Mouse (Mus musculus): ENCODE data around the gene Clp1. TPM values are rescaled to one million over a fixed set of nuclear protein-coding genes. Genes with fewer than 3 reads are reported as not detected.

The Clp1 gene
- polyA plus RNA-seq, 1 experiment from 2014 or later: 30.4 TPM

DNA sequence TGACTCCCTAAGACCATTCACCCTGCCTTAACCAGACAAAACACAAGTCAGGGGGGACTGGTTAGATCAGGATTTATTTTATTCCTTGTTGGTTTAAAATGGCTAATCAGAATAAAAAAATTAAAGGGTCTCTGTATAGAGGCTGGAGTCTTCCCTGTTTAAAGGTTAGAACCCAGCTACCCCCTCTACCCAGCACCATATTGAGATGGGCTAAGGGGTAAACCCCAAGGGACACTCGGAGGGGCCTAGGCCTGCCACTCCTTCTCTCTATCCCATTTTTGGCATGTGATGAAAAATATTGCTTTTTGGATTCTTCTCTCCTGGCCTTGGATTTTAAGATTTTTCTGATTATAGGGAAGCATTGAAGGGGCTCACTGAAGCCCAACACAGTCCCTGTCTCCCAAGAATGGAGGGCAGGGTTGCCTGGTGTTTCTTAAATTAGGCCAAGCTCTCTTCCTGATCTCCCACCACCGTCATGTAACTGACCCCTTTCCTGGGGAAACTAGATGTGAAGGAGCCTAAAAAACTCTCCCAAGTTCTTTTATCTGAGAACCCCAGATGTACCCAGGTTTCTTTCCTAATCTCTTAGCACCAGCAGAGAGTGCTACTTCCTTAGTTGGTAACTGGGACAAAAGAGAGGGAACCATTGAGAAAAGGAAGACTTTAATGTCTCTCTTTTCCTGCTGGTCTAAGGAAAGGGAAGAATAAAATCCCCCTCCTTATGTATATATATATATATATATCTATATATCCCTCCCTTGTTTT is 38.9 kb downstream of the Clp1 start:
- Histone ChIP-seq H3K4me1 (ENCODE audit: control insufficient read depth, insufficient read depth, low read length) (no peaks in the 10 kb centered on the region), H3K27me3 (ENCODE audit: control insufficient read depth, insufficient read depth, low read length) (no peaks in the 10 kb centered on the region), H3K36me3 (ENCODE audit: control insufficient read depth, insufficient read depth, low read length) (peaks cover 41% of the 10 kb centered on the region), H3K4me3 (ENCODE audit: low read depth, low read length) (no peak overlapping the region), H3K9ac (ENCODE audit: low read depth, low read length) (no peak overlapping the region), H3K4me2 (no peak overlapping the region), H3K27ac (ENCODE audit: low read depth, low read length) (no peak overlapping the region), H3K9me3 (replicated peaks; ENCODE audit: control insufficient read depth, low read length) (no peaks in the 10 kb centered on the region)
- no peak for ATAC-seq (replicated peaks; ENCODE audit: insufficient number of reproducible peaks, low FRiP score, low TSS enrichment)
- 71% methylated on average over 2 of the region's 2 CpGs for WGBS (ENCODE audit: insufficient replicate concordance)

DNA sequence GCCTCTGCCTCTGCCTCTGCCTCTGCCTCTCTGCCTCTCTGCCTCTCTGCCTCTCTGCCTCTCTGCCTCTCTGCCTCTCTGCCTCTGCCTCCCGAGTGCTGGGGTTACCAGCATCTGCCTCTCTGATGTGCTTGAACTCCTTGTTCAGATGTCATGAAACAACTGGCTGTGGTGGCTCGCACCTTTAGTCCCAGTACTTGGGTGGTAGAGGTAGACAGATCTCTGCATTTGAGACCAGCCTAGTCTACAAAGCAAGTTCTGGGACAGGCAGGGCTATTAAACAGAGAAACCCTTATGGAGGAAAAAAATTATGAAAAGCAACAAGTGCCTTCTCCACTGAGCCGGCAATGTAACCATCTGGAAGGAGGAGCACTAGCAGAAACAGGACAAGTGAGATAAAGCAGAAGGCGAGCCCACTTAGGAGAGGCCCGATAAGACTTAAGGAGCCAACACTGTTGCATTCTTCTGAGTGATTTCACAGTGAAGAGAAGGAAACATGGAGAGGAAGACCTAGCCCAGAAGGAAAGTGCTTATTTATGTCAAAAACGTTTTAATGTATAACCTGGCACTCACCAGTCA is 44.5 kb downstream of the Clp1 start:
- no peak overlapping the region for H3K4me3 ChIP-seq (ENCODE audit: low read depth, low read length)

DNA sequence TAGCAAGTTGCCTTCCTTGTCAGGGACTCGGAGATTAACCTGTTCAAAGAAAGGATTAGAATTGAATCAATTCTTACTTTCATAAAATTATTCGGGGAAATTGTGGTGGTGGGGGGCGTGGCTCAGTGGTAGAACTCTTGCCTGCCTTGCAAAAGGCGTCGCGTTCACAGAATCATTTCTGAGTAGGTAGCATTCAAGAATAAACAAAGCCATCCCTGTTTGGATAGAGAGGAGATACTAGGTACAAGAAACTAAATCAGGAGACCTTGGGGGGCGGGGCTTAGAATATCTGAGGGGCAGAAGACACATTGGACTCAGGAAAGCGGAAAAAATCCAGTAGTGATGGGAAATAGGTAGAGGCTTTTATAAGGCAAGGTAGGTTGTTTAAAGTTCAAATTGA is 48.1 kb downstream of the Clp1 start, which contains the start of gene Tmx2:
TSS of gene Tmx2 (minus strand) at position 125 of the 400 bp plus-strand sequence.
- Histone ChIP-seq H3K4me2 (peak within 1 kb of the TSS; percentile 74), H3K27ac (ENCODE audit: low read depth, low read length) (peak within 1 kb of the TSS; percentile 64; the same call in 1 of the 2 replicates), H3K4me1 (ENCODE audit: control insufficient read depth, insufficient read depth, low read length) (peaks cover 10% of the 10 kb centered on the region), H3K9me3 (replicated peaks; ENCODE audit: control insufficient read depth, low read length) (no peaks in the 10 kb centered on the region), H3K9ac (ENCODE audit: low read depth, low read length) (peak within 1 kb of the TSS; percentile 87), H3K36me3 (ENCODE audit: control insufficient read depth, insufficient read depth, low read length) (peaks cover 9% of the 10 kb centered on the region), H3K27me3 (ENCODE audit: control insufficient read depth, insufficient read depth, low read length) (no peaks in the 10 kb centered on the region), H3K4me3 (ENCODE audit: low read depth, low read length) (peak within 1 kb of the TSS; percentile 91)
- no peak for ATAC-seq (replicated peaks; ENCODE audit: insufficient number of reproducible peaks, low FRiP score, low TSS enrichment)
- 11% methylated on average over 8 of the region's 8 CpGs for WGBS (ENCODE audit: insufficient replicate concordance)

More for the DNA sequence above, 44.5 kb downstream of the Clp1 start:
- peak overlapping the region; percentile 66; the same call in 1 of the 2 replicates for H3K27ac ChIP-seq (ENCODE audit: low read depth, low read length)
- no peaks in the 10 kb centered on the region for H3K27me3 ChIP-seq (ENCODE audit: control insufficient read depth, insufficient read depth, low read length)
- peak overlapping the region; percentile 16 for H3K4me2 ChIP-seq
- ATAC-seq (replicated peaks; ENCODE audit: insufficient number of reproducible peaks, low FRiP score, low TSS enrichment): no peak
- H3K9ac ChIP-seq (ENCODE audit: low read depth, low read length): no peak overlapping the region
- 25% methylated on average over 6 of the region's 6 CpGs for WGBS (ENCODE audit: insufficient replicate concordance)
- peaks cover 10% of the 10 kb centered on the region for H3K36me3 ChIP-seq (ENCODE audit: control insufficient read depth, insufficient read depth, low read length)
- H3K9me3 ChIP-seq (replicated peaks; ENCODE audit: control insufficient read depth, low read length): no peaks in the 10 kb centered on the region
- peaks cover 5% of the 10 kb centered on the region; the same call in 1 of the 2 replicates for H3K4me1 ChIP-seq (ENCODE audit: control insufficient read depth, insufficient read depth, low read length)

DNA sequence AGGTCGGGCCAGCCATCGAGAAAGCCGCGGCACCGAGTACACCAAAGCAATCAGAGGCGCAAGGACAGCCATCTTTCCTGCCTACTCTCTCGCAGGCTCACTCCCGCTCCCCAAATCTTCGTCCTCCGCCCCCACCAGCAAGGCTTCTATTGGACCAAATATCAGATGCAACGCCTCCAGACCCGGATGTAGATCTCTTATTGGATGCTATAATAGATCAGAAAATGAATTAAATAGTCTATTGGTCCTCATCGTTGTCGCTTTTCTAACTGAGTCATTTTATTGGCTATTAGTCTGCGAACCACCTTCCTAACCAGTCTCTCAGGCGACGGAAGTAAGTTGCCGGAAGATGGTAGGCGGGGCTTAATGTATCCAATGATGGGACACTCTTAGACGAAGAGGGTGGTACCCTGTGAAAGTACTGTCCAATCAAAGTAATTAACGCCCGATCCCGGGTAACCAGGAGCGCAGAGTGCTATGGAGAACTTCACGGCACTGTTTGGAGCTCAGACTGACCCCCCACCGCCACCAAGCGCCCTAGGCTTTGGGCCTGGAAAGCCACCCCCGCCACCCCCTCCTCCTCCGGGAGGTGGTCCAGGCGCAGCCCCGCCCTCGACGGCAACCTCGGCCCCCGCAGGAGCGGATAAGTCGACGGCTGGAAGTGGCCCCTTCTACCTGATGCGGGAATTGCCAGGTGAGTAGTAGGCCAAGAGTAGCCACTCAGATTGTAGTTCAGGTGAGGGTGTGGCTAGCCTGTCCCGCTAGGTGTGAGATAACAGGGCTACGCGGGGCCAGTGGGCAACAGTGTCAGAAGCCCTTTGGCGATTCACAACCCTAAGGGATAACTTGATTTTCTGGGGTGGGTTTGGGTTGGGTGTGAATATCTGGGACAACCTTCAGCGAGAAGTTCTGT is 48.9 kb downstream of the Clp1 start, which contains the start of the genes Gm28635 and Med19:
TSS of gene Gm28635 (minus strand) at position 74 of the 913 bp plus-strand sequence.
TSS of gene Med19 (plus strand) at position 435 of the 913 bp plus-strand sequence.
- peaks cover 12% of the 10 kb centered on the region for H3K36me3 ChIP-seq (ENCODE audit: control insufficient read depth, insufficient read depth, low read length)
- peak within 1 kb of the TSS; percentile 87 for H3K9ac ChIP-seq (ENCODE audit: low read depth, low read length)
- WGBS (ENCODE audit: insufficient replicate concordance): under 1% methylated on average over 43 of the region's 44 CpGs
- H3K9me3 ChIP-seq (replicated peaks; ENCODE audit: control insufficient read depth, low read length): no peaks in the 10 kb centered on the region
- peaks cover 10% of the 10 kb centered on the region for H3K4me1 ChIP-seq (ENCODE audit: control insufficient read depth, insufficient read depth, low read length)
- ATAC-seq (replicated peaks; ENCODE audit: insufficient number of reproducible peaks, low FRiP score, low TSS enrichment): peak; percentile 99
- peak within 1 kb of the TSS; percentile 64 for H3K27ac ChIP-seq (ENCODE audit: low read depth, low read length)
- H3K4me3 ChIP-seq (ENCODE audit: low read depth, low read length): peak within 1 kb of the TSS; percentile 91
- peak within 1 kb of the TSS; percentile 74 for H3K4me2 ChIP-seq
- H3K27me3 ChIP-seq (ENCODE audit: control insufficient read depth, insufficient read depth, low read length): no peaks in the 10 kb centered on the region

DNA sequence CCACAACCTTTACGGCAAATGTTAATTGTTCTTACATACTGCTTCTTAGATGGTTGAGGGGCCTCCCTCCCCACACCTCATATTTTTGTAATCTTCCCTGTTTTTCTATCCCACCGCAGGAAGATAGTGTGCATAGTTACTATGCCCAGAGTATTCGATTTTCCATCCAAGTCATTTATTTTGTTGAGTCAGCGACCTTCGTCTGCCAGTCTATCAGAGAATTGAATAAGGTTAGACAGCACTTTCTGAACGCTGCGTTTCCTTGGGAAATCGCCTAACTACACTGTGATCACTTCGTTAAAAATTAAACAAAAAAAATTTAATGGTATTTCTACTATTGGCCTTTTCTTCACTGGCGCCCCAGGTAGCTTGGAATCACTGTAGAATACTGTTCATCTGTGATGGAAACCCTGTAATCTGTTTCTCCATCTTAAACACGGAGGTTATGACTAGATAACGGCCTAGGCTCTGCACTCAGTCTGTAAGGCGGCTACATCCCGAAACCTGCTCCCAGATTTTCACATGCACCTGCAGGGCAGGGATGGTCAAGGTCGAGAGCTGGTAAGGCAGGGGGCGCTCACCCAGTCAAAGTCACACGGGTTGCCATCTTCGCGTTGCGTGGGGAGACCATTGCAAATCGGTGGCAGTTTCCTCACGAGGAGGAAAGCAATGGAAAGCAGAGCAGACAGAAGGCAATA is 49.7 kb downstream of the Clp1 start:
- peak overlapping the region; percentile 91 for H3K4me3 ChIP-seq (ENCODE audit: low read depth, low read length)
- peaks cover 19% of the 10 kb centered on the region for H3K36me3 ChIP-seq (ENCODE audit: control insufficient read depth, insufficient read depth, low read length)
- WGBS (ENCODE audit: insufficient replicate concordance): 9% methylated on average over 22 of the region's 22 CpGs
- no peaks in the 10 kb centered on the region for H3K27me3 ChIP-seq (ENCODE audit: control insufficient read depth, insufficient read depth, low read length)
- H3K4me1 ChIP-seq (ENCODE audit: control insufficient read depth, insufficient read depth, low read length): peaks cover 5% of the 10 kb centered on the region
- peak overlapping the region; percentile 77 for H3K9ac ChIP-seq (ENCODE audit: low read depth, low read length)
- peak; percentile 59 for ATAC-seq (replicated peaks; ENCODE audit: insufficient number of reproducible peaks, low FRiP score, low TSS enrichment)
- H3K9me3 ChIP-seq (replicated peaks; ENCODE audit: control insufficient read depth, low read length): no peaks in the 10 kb centered on the region
- peak overlapping the region; percentile 67 for H3K4me2 ChIP-seq
- peak overlapping the region; percentile 51 for H3K27ac ChIP-seq (ENCODE audit: low read depth, low read length)

MicroRNAs within 50 kb of the gene (microRNA counts, 519-probe panel; counts per million panel counts)
- 7,904 counts per million, percentile 97 among the panel's probes with 10 or more counts for microRNA mmu-miR-130a

Small RNA genes lying within 50 kb of the gene (microRNA-seq; reads per million reads assigned to microRNA genes)
- gene Mir130a (ENCODE audit: borderline number of aligned reads): 26,979 reads per million, percentile 99 among the genes with 10 or more reads in this experiment

Other genes with a start within 250 kb of the Clp1 start
- 71.2 and 77.5 TPM in 2 replicates for gene Ctnnd1, start 76.6 kb downstream of the Clp1 start, polyA plus RNA-seq (2014; fragmentation: Nextera tagmentation; extraction: Ambion mirVana)
- gene Btbd18, start 68.3 kb downstream of the Clp1 start, polyA plus RNA-seq (2014; fragmentation: Nextera tagmentation; extraction: Ambion mirVana): 0.14 and 0.20 TPM in 2 replicates
- 298 and 299 TPM in 2 replicates for gene Selenoh, start 56.6 kb downstream of the Clp1 start, polyA plus RNA-seq (2014; fragmentation: Nextera tagmentation; extraction: Ambion mirVana)
- gene Gm28635, start 49.3 kb downstream of the Clp1 start, polyA plus RNA-seq (2014; fragmentation: Nextera tagmentation; extraction: Ambion mirVana): not detected in 2 replicates
- 41.8 and 42.1 TPM in 2 replicates for gene Med19, start 48.9 kb downstream of the Clp1 start, polyA plus RNA-seq (2014; fragmentation: Nextera tagmentation; extraction: Ambion mirVana)
- gene Tmx2, start 48.2 kb downstream of the Clp1 start, polyA plus RNA-seq (2014; fragmentation: Nextera tagmentation; extraction: Ambion mirVana): 144 and 175 TPM in 2 replicates
- gene Zdhhc5, start 12.2 kb downstream of the Clp1 start, polyA plus RNA-seq (2014; fragmentation: Nextera tagmentation; extraction: Ambion mirVana): 29.2 and 31.0 TPM in 2 replicates
- 8.5 and 13.8 TPM in 2 replicates for gene Ypel4, start 6.7 kb upstream of the Clp1 start, polyA plus RNA-seq (2014; fragmentation: Nextera tagmentation; extraction: Ambion mirVana)
- gene Gm19426, start 16.3 kb upstream of the Clp1 start, polyA plus RNA-seq (2014; fragmentation: Nextera tagmentation; extraction: Ambion mirVana): 6.6 and 6.9 TPM in 2 replicates
- gene Serping1, start 48.1 kb upstream of the Clp1 start, polyA plus RNA-seq (2014; fragmentation: Nextera tagmentation; extraction: Ambion mirVana): 35.0 and 41.8 TPM in 2 replicates
- 95.9 and 105 TPM in 2 replicates for gene Ube2l6, start 71.5 kb upstream of the Clp1 start, polyA plus RNA-seq (2014; fragmentation: Nextera tagmentation; extraction: Ambion mirVana)
- 0.37 and 0.49 TPM in 2 replicates for gene Smtnl1, start 95.3 kb upstream of the Clp1 start, polyA plus RNA-seq (2014; fragmentation: Nextera tagmentation; extraction: Ambion mirVana)
- gene Timm10, start 99.6 kb upstream of the Clp1 start, polyA plus RNA-seq (2014; fragmentation: Nextera tagmentation; extraction: Ambion mirVana): 76.8 and 77.9 TPM in 2 replicates
- 36.1 and 41.4 TPM in 2 replicates for gene Slc43a1, start 111.5 kb upstream of the Clp1 start, polyA plus RNA-seq (2014; fragmentation: Nextera tagmentation; extraction: Ambion mirVana)
- 0.23 and 1.1 TPM in 2 replicates for gene Rtn4rl2, start 159.4 kb upstream of the Clp1 start, polyA plus RNA-seq (2014; fragmentation: Nextera tagmentation; extraction: Ambion mirVana)
- 48.2 and 52.5 TPM in 2 replicates for gene Slc43a3, start 209.2 kb upstream of the Clp1 start, polyA plus RNA-seq (2014; fragmentation: Nextera tagmentation; extraction: Ambion mirVana)

Data from heart, embryonic 11.5 days (tissue).